Mouse (Mus musculus) hindbrain, postnatal 0 days (tissue): ENCODE data around the gene Fam50b. TPM values are rescaled to one million over a fixed set of nuclear protein-coding genes. Genes with fewer than 3 reads are reported as not detected.

Experiments
- ATAC-seq: fragments of 200-750 bp; cut with Nextera tagmentation; 2 replicates; pipeline ENCODE4 v1.8.0; 2017; ENCODE audit warnings: mild to moderate bottlenecking, moderate TSS enrichment, moderate library complexity
- DNase-seq: peaks from one replicate; pipeline ENCODE4 v3.0.0-alpha.2; 2015; ENCODE audit warnings: low spot score
- H3K27ac ChIP-seq: fragments of 300-500 bp; sonication (generic); 2 replicates; pipeline ENCODE4 v1.5.1; 2014; ENCODE audit warnings: mild to moderate bottlenecking
- H3K27me3 ChIP-seq: fragments of 300-500 bp; sonication (generic); 2 replicates; pipeline ENCODE4 v1.6.1; 2014; ENCODE audit warnings: low read length, mixed read lengths; ENCODE audit not compliant: insufficient read depth
- H3K36me3 ChIP-seq: fragments of 300-500 bp; sonication (generic); 2 replicates; pipeline ENCODE4 v1.6.1; 2014; ENCODE audit warnings: low read length, mixed read lengths; ENCODE audit not compliant: insufficient read depth
- H3K4me1 ChIP-seq: fragments of 300-500 bp; sonication (generic); 2 replicates; pipeline ENCODE4 v1.6.1; 2014; ENCODE audit warnings: antibody characterized with exemption, low read length, mixed read lengths; ENCODE audit not compliant: insufficient read depth
- H3K4me2 ChIP-seq: fragments of 300-500 bp; sonication (generic); 2 replicates; pipeline ENCODE4 v1.6.1; 2014; ENCODE audit warnings: low read depth, mild to moderate bottlenecking, low read length, moderate library complexity, mixed read lengths
- H3K4me3 ChIP-seq: fragments of 300-500 bp; sonication (generic); 2 replicates; pipeline ENCODE4 v1.5.1; 2014; ENCODE audit warnings: low read length
- H3K9ac ChIP-seq: fragments of 300-500 bp; sonication (generic); replicated peaks from 2 replicates; pipeline ENCODE4 v1.6.1; 2014; ENCODE audit warnings: mild to moderate bottlenecking, low read length, moderate library complexity, mixed read lengths
- H3K9me3 ChIP-seq: fragments of 300-500 bp; sonication (generic); 2 replicates; pipeline ENCODE4 v1.6.1; 2016; ENCODE audit warnings: low read length, mixed read lengths
- CTCF ChIP-seq: IDR thresholded peaks from 2 replicates; pipeline ENCODE4 v1.5.1; 2016; ENCODE audit warnings: antibody characterized with exemption, control low read depth, low read depth
- WGBS: fragments of 180-500 bp; shearing (Covaris S2); extraction: QIAGEN DNeasy Blood & Tissue Kit; methylation state at CpG from one replicate; pipeline ENCODE4 v1.1.7; 2014; 5-methylcytosine and 5-hydroxymethylcytosine counted together
- polyA plus RNA-seq: library from polyadenylated mRNA; unstranded; fragments of >200 nt; fragmentation: Nextera tagmentation; extraction: Ambion mirVana; gene quantifications from 2 replicates; pipeline ENCODE4 v1.2.1, GENCODE M21; 2015
- total RNA-seq: library from RNA; depleted of rRNA; stranded (reverse); fragments of >200 nt; gene quantifications from 2 replicates; pipeline ENCODE4 v1.2.3, GENCODE M21; 2014

The Fam50b gene
- total and polyA plus RNA-seq, 2 experiments from 2014 or later, result 0.19 TPM; not detected in 1

- H3K27ac ChIP-seq, result no peak overlapping the region
- ATAC-seq (no peak), DNase-seq (peak; percentile 30)
- no peak overlapping the region for H3K9ac ChIP-seq
- H3K4me1 ChIP-seq, result no peaks in the 10 kb centered on the region; the same call in 1 of the 2 replicates
- no peaks in the 10 kb centered on the region for H3K36me3 ChIP-seq
- TF ChIP-seq CTCF, result no peak
- H3K9me3 ChIP-seq, result no peaks in the 10 kb centered on the region
- H3K4me2 ChIP-seq, result no peak overlapping the region
- H3K27me3 ChIP-seq, result no peaks in the 10 kb centered on the region
- 64% methylated on average over 7 of the region's 7 CpGs for WGBS
- H3K4me3 ChIP-seq, result no peak overlapping the region
Measured at GRCm38 (mm10) chr13:34737968-34738698, 3.5 kb downstream of the Fam50b start.

GRCm38 (mm10) chr13:34738699-34738973 lies 4.0 kb downstream of the Fam50b start:
- Histone ChIP-seq H3K4me2 (no peak overlapping the region), H3K9ac (no peak overlapping the region), H3K4me1 (no peaks in the 10 kb centered on the region; the same call in 1 of the 2 replicates), H3K27ac (no peak overlapping the region), H3K27me3 (no peaks in the 10 kb centered on the region), H3K4me3 (no peak overlapping the region), H3K9me3 (no peaks in the 10 kb centered on the region), H3K36me3 (no peaks in the 10 kb centered on the region)
- TF ChIP-seq CTCF, result no peak
- no peak for DNase-seq
- no peak for ATAC-seq
- 91% methylated on average over 1 of the region's 1 CpGs for WGBS

- no peak for TF ChIP-seq CTCF
- no peak overlapping the region for H3K9ac ChIP-seq
- no peaks in the 10 kb centered on the region for H3K27me3 ChIP-seq
- WGBS, result 64% methylated on average over 3 of the region's 3 CpGs
- H3K36me3 ChIP-seq, result no peaks in the 10 kb centered on the region
- ATAC-seq, result no peak
- no peak overlapping the region for H3K27ac ChIP-seq
- H3K4me2 ChIP-seq, result no peak overlapping the region
- H3K4me3 ChIP-seq, result no peak overlapping the region
- no peaks in the 10 kb centered on the region; the same call in 1 of the 2 replicates for H3K4me1 ChIP-seq
- no peak for DNase-seq
- no peaks in the 10 kb centered on the region for H3K9me3 ChIP-seq
Measured at GRCm38 (mm10) chr13:34739071-34739470, 4.4 kb downstream of the Fam50b start.

GRCm38 (mm10) chr13:34741254-34741653 lies 6.6 kb downstream of the Fam50b start:
- WGBS, result 89% methylated on average over 9 of the region's 9 CpGs
- H3K27ac ChIP-seq, result no peak overlapping the region

GRCm38 (mm10) chr13:34741813-34742568 lies 7.3 kb downstream of the Fam50b start:
- ATAC-seq (no peak), DNase-seq (no peak)
- H3K9me3 ChIP-seq, result no peaks in the 10 kb centered on the region
- no peaks in the 10 kb centered on the region for H3K36me3 ChIP-seq
- H3K27me3 ChIP-seq, result no peaks in the 10 kb centered on the region
- no peaks in the 10 kb centered on the region; the same call in 1 of the 2 replicates for H3K4me1 ChIP-seq
- TF ChIP-seq CTCF, result no peak
- no peak overlapping the region for H3K4me2 ChIP-seq
- no peak overlapping the region for H3K9ac ChIP-seq
- no peak overlapping the region for H3K27ac ChIP-seq
- H3K4me3 ChIP-seq, result no peak overlapping the region
- 88% methylated on average over 3 of the region's 3 CpGs for WGBS

More at GRCm38 (mm10) chr13:34741254-34741653, 6.6 kb downstream of the Fam50b start:
- no peak for DNase-seq
- Histone ChIP-seq H3K4me3 (no peak overlapping the region), H3K27me3 (no peaks in the 10 kb centered on the region), H3K9me3 (no peaks in the 10 kb centered on the region), H3K4me1 (no peaks in the 10 kb centered on the region; the same call in 1 of the 2 replicates), H3K36me3 (no peaks in the 10 kb centered on the region), H3K9ac (no peak overlapping the region), H3K4me2 (no peak overlapping the region)
- TF ChIP-seq CTCF, result 0 out of 2 replicates have a peak, but pooled peaks have one; percentile 11
- no peak for ATAC-seq

GRCm38 (mm10) chr13:34746811-34747210 lies 12.2 kb downstream of the Fam50b start:
- no peak for TF ChIP-seq CTCF
- H3K4me3 ChIP-seq, result no peak overlapping the region
- no peak overlapping the region for H3K27ac ChIP-seq
- H3K27me3 ChIP-seq, result no peaks in the 10 kb centered on the region
- ATAC-seq (no peak), DNase-seq (no peak)
- H3K9me3 ChIP-seq, result no peaks in the 10 kb centered on the region
- 97% methylated on average over 34 of the region's 34 CpGs for WGBS
- no peaks in the 10 kb centered on the region for H3K36me3 ChIP-seq
- no peaks in the 10 kb centered on the region; the same call in 1 of the 2 replicates for H3K4me1 ChIP-seq
- no peak overlapping the region for H3K4me2 ChIP-seq
- H3K9ac ChIP-seq, result no peak overlapping the region
